Mouse (Mus musculus) megakaryocyte, embryonic 14.5 days (primary cell): ENCODE data around the gene Xrra1.

Experiments
- FLI1 ChIP-seq: IDR thresholded peaks from 2 replicates; pipeline ENCODE4 v1.6.1; 2012; ENCODE audit warnings: low read length, inconsistent platforms, mixed read lengths
- GATA1 ChIP-seq: IDR thresholded peaks from 3 replicates; pipeline ENCODE4 v1.6.1; 2012; ENCODE audit warnings: mixed read lengths, low read length, inconsistent platforms, borderline replicate concordance

GRCm38 (mm10) chr7:99850534-99850933 is 8.4 kb upstream of the Xrra1 start:
- no peak for TF ChIP-seq GATA1
- no peak for TF ChIP-seq FLI1
